Mouse (Mus musculus) embryonic facial prominence, embryonic 11.5 days (tissue): ENCODE data around the gene Get4. TPM values are rescaled to one million over a fixed set of nuclear protein-coding genes. Genes with fewer than 3 reads are reported as not detected.

Experiments
- ATAC-seq: fragments of 200-750 bp; cut with Nextera tagmentation; replicated peaks from 2 replicates; pipeline ENCODE4 v1.8.0; 2017; ENCODE audit warnings: low read depth; ENCODE audit not compliant: insufficient number of reproducible peaks, low FRiP score, low TSS enrichment
- DNase-seq: peaks from one replicate; pipeline ENCODE4 v3.0.0-alpha.2; 2015; ENCODE audit warnings: low spot score
- H3K27ac ChIP-seq: fragments of 300-500 bp; sonication (generic); replicated peaks from 2 replicates; pipeline ENCODE4 v1.5.1; 2014; ENCODE audit warnings: mild to moderate bottlenecking, low read depth, low read length, control low read depth
- H3K27me3 ChIP-seq: fragments of 300-500 bp; sonication (generic); 2 replicates; pipeline ENCODE4 v1.6.1; 2014; ENCODE audit warnings: mild to moderate bottlenecking, low read length, moderate library complexity, mixed read lengths; ENCODE audit not compliant: control insufficient read depth, insufficient read depth
- H3K36me3 ChIP-seq: fragments of 300-500 bp; sonication (generic); replicated peaks from 2 replicates; pipeline ENCODE4 v1.6.1; 2014; ENCODE audit warnings: low read depth, mild to moderate bottlenecking, low read length, moderate library complexity, mixed read lengths; ENCODE audit not compliant: control insufficient read depth, insufficient read depth
- H3K4me1 ChIP-seq: fragments of 300-500 bp; sonication (generic); 2 replicates; pipeline ENCODE4 v1.6.1; 2014; ENCODE audit warnings: low read length, mixed read lengths; ENCODE audit not compliant: control insufficient read depth, insufficient read depth
- H3K4me2 ChIP-seq: fragments of 300-500 bp; sonication (generic); 2 replicates; pipeline ENCODE4 v1.6.1; 2014; ENCODE audit warnings: low read depth, mild to moderate bottlenecking, control low read depth, low read length, moderate library complexity
- H3K4me3 ChIP-seq: fragments of 300-500 bp; sonication (generic); 2 replicates; pipeline ENCODE4 v1.5.1; 2014; ENCODE audit warnings: low read depth, low read length, control low read depth
- H3K9ac ChIP-seq: fragments of 300-500 bp; sonication (generic); replicated peaks from 2 replicates; pipeline ENCODE4 v1.6.1; 2014; ENCODE audit warnings: mild to moderate bottlenecking, control low read depth, low read length
- H3K9me3 ChIP-seq: fragments of 300-500 bp; sonication (generic); replicated peaks from 2 replicates; pipeline ENCODE4 v1.6.1; 2016; ENCODE audit warnings: mild to moderate bottlenecking, low read length, inconsistent platforms, mixed read lengths; ENCODE audit not compliant: control insufficient read depth
- WGBS: fragments of 180-500 bp; shearing (Covaris S2); extraction: QIAGEN DNeasy Blood & Tissue Kit; methylation state at CpG from one replicate; pipeline ENCODE4 v1.1.7; 2014; 5-methylcytosine and 5-hydroxymethylcytosine counted together
- polyA plus RNA-seq: library from polyadenylated mRNA; unstranded; fragments of >200 nt; fragmentation: Nextera tagmentation; extraction: Ambion mirVana; gene quantifications from 2 replicates; pipeline ENCODE4 v1.2.1, GENCODE M21; 2014

Gene Get4
- polyA plus RNA-seq, 1 experiment from 2014 or later = 123 TPM

DNA sequence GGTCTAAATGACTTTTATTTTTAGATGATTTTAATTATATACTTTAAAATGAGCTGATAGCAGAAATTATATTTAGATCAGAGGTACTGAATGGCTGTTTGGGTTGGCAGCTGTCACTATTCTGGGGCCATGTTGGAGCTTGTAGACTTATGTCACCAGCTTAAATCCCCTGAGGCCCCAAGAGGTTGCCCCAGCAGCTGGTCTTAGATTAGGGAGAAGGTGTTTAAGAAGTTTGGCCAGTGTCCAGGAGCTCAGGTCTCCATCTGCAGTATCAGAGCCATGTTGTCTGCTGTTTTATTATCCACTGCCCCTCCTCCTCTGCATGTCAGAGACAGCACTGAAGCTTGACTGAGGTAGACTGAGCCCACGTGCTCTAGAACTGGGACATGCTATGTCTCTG lies 8.7 kb upstream of the Get4 start:
- no peaks in the 10 kb centered on the region for H3K4me1 ChIP-seq
- H3K27ac ChIP-seq = no peak overlapping the region
- H3K4me2 ChIP-seq = no peak overlapping the region
- no peak overlapping the region for H3K9ac ChIP-seq
- DNase-seq = no peak
- peaks cover 11% of the 10 kb centered on the region for H3K36me3 ChIP-seq
- no peak overlapping the region for H3K4me3 ChIP-seq
- WGBS = 93% methylated on average over 1 of the region's 1 CpGs
- no peak for ATAC-seq
- H3K9me3 ChIP-seq = no peaks in the 10 kb centered on the region
- H3K27me3 ChIP-seq = no peaks in the 10 kb centered on the region

DNA sequence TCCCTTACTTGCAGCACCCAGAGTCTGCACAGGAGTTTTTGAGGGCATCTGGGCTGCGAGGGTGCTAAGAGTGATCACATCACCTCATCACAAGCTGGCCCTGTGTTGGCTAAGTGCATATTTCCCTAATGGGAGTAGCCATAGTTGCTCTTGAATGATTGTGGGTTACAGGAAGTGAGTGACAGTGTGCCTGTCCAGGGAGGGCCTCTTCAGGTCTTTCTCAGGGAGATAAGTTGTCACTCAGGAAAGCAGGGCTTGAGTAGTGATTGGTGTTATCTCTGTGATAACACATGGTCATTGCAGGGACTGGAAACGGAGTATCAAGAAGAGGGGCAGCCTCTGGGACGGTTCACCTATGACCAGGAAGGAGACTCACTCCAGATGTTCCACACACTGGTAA lies 4.4 kb upstream of the Get4 start:
- DNase-seq (no peak), ATAC-seq (no peak)
- WGBS = 88% methylated on average over 3 of the region's 3 CpGs
- no peaks in the 10 kb centered on the region for H3K9me3 ChIP-seq
- H3K4me2 ChIP-seq = no peak overlapping the region
- peaks cover 2% of the 10 kb centered on the region for H3K36me3 ChIP-seq
- no peak overlapping the region for H3K9ac ChIP-seq
- H3K27me3 ChIP-seq = no peaks in the 10 kb centered on the region
- H3K27ac ChIP-seq = no peak overlapping the region
- no peak overlapping the region for H3K4me3 ChIP-seq
- no peaks in the 10 kb centered on the region for H3K4me1 ChIP-seq

DNA sequence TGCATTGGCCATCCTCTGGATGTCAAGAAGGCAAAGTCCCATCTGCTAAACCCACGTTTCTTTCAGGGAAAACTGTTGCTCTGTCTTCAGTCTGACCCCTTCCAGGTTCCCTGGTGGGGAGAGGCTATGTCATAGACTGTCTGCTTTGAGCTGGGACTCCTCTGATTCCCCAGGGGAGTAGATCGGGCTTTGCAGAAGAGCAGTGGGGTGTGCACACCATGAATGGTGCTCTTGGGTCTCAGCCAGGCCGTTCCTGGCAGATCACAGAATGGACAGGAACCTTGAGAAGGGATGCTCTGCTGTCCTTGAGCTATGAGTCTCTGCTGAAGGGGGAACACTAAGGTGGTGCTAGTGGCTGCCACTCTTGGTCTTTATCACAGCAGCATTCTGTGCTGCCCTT lies 3.3 kb upstream of the Get4 start:
- ATAC-seq = no peak
- Histone ChIP-seq H3K9ac (no peak overlapping the region), H3K4me2 (no peak overlapping the region), H3K27ac (no peak overlapping the region), H3K4me3 (no peak overlapping the region), H3K27me3 (no peaks in the 10 kb centered on the region), H3K9me3 (no peaks in the 10 kb centered on the region), H3K36me3 (no peaks in the 10 kb centered on the region; the same call in none of the 2 replicates), H3K4me1 (peaks cover 6% of the 10 kb centered on the region)
- WGBS = 84% methylated on average over 3 of the region's 3 CpGs
- DNase-seq = no peak

GRCm38 (mm10) chr5:139251279-139251678 lies 845 bp upstream of the Get4 start:
- Histone ChIP-seq H3K36me3 (no peaks in the 10 kb centered on the region; the same call in none of the 2 replicates), H3K4me3 (no peak overlapping the region)
- WGBS = 85% methylated on average over 7 of the region's 7 CpGs

DNA sequence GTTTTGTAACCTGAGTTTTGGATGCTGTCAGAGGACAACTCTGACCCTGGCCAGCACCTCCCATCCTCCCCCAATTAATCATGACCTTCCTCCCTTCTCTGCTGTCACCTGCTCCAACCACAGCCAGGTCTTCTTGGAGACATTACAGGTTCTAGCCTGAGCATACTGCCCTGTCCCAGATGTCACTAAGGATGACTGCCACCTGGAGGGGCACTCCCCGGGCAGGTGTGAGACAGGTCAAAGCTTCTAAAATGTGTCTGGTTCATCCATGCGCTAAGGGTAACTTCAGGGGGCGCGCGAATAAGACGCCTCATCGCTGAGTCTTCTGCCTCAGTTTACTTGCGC lies 416 bp upstream of the Get4 start:
- WGBS = 1% methylated on average over 8 of the region's 8 CpGs
- H3K4me2 ChIP-seq = peak overlapping the region; percentile 61
- DNase-seq (no peak), ATAC-seq (peak; percentile 39)
- peak overlapping the region; percentile 78 for H3K4me3 ChIP-seq
- no peaks in the 10 kb centered on the region for H3K9me3 ChIP-seq
- H3K36me3 ChIP-seq = no peaks in the 10 kb centered on the region; the same call in none of the 2 replicates
- no peaks in the 10 kb centered on the region for H3K27me3 ChIP-seq
- H3K4me1 ChIP-seq = peaks cover 6% of the 10 kb centered on the region
- peak overlapping the region; percentile 39; the same call in 1 of the 2 replicates for H3K27ac ChIP-seq
- peak overlapping the region; percentile 68 for H3K9ac ChIP-seq

More at GRCm38 (mm10) chr5:139251279-139251678, 845 bp upstream of the Get4 start:
- no peaks in the 10 kb centered on the region for H3K27me3 ChIP-seq
- no peak overlapping the region for H3K27ac ChIP-seq
- H3K4me1 ChIP-seq = peaks cover 6% of the 10 kb centered on the region
- no peak for DNase-seq
- H3K9me3 ChIP-seq = no peaks in the 10 kb centered on the region
- ATAC-seq = no peak
- H3K4me2 ChIP-seq = no peak overlapping the region
- H3K9ac ChIP-seq = no peak overlapping the region

DNA sequence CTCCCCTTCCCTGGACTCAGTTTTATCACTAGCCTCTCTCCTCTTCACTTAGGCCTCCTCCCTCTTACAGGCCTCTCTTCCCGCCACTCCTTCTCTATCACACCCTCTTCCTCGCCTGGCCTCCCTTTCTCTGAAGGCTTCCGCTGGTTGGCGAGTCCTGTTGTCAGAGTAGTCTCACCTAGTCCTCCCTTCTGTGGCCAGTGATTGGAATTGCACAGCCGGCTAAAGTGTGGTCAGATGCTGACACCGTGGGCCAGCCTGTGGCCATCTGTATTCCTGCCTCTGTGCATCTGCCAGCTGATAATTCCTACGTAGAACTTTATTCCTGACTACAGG lies 754 bp downstream of the Get4 start:
- peak overlapping the region; percentile 71 for H3K9ac ChIP-seq
- no peaks in the 10 kb centered on the region for H3K9me3 ChIP-seq
- H3K4me3 ChIP-seq = peak overlapping the region; percentile 78
- no peaks in the 10 kb centered on the region for H3K27me3 ChIP-seq
- H3K4me1 ChIP-seq = peaks cover 6% of the 10 kb centered on the region
- WGBS = under 1% methylated on average over 7 of the region's 7 CpGs
- H3K4me2 ChIP-seq = peak overlapping the region; percentile 74
- H3K36me3 ChIP-seq = no peaks in the 10 kb centered on the region; the same call in 1 of the 2 replicates
- ATAC-seq (no peak; the same call in none of the 2 replicates), DNase-seq (no peak)
- H3K27ac ChIP-seq = peak overlapping the region; percentile 78

- Histone ChIP-seq H3K4me1 (peaks cover 6% of the 10 kb centered on the region), H3K36me3 (no peaks in the 10 kb centered on the region; the same call in 1 of the 2 replicates), H3K9ac (peak overlapping the region; percentile 71), H3K27me3 (no peaks in the 10 kb centered on the region), H3K4me2 (peak overlapping the region; percentile 74), H3K27ac (peak overlapping the region; percentile 78; the same call in 1 of the 2 replicates), H3K4me3 (peak overlapping the region; percentile 78), H3K9me3 (no peaks in the 10 kb centered on the region)
- ATAC-seq = no peak; the same call in 1 of the 2 replicates
- no peak for DNase-seq
- WGBS = 13% methylated on average over 6 of the region's 6 CpGs
Measured at GRCm38 (mm10) chr5:139253301-139253741, 1.2 kb downstream of the Get4 start.

- H3K9ac ChIP-seq = no peak overlapping the region
- H3K9me3 ChIP-seq = no peaks in the 10 kb centered on the region
- H3K27ac ChIP-seq = no peak overlapping the region
- H3K4me3 ChIP-seq = no peak overlapping the region
- WGBS = 89% methylated on average over 6 of the region's 6 CpGs
- H3K4me1 ChIP-seq = peaks cover 6% of the 10 kb centered on the region
- no peak for DNase-seq
- no peak for ATAC-seq
- no peaks in the 10 kb centered on the region for H3K36me3 ChIP-seq
- H3K4me2 ChIP-seq = no peak overlapping the region
- no peaks in the 10 kb centered on the region for H3K27me3 ChIP-seq
Measured at GRCm38 (mm10) chr5:139254938-139255337, 2.8 kb downstream of the Get4 start.
